Mouse (Mus musculus) intestine, postnatal 0 days (tissue): ENCODE measurements around the gene Abcd3. TPM values are rescaled to one million over a fixed set of nuclear protein-coding genes. Genes with fewer than 3 reads are reported as not detected.

ENCODE experiments used
- ATAC-seq: fragments of 200-750 bp; cut with Nextera tagmentation; 2 replicates; pipeline ENCODE4 v1.8.0; 2017; ENCODE audit warnings: mild to moderate bottlenecking, moderate TSS enrichment, moderate library complexity
- H3K27ac ChIP-seq: fragments of 300-500 bp; sonication (generic); 2 replicates; pipeline ENCODE4 v1.5.1; 2014; ENCODE audit warnings: mild to moderate bottlenecking, low read depth, low read length, moderate library complexity
- H3K27me3 ChIP-seq: fragments of 300-500 bp; sonication (generic); replicated peaks from 2 replicates; pipeline ENCODE4 v1.6.1; 2014; ENCODE audit warnings: low read length, mixed read lengths; ENCODE audit not compliant: control insufficient read depth, insufficient read depth
- H3K36me3 ChIP-seq: fragments of 300-500 bp; sonication (generic); 2 replicates; pipeline ENCODE4 v1.6.1; 2014; ENCODE audit warnings: mild to moderate bottlenecking, moderate library complexity; ENCODE audit not compliant: control insufficient read depth, insufficient read depth
- H3K4me1 ChIP-seq: fragments of 300-500 bp; sonication (generic); replicated peaks from 2 replicates; pipeline ENCODE4 v1.6.1; 2014; ENCODE audit warnings: antibody characterized with exemption, low read length, mixed read lengths; ENCODE audit not compliant: control insufficient read depth, insufficient read depth
- H3K4me2 ChIP-seq: fragments of 300-500 bp; sonication (generic); replicated peaks from 2 replicates; pipeline ENCODE4 v1.6.1; 2014; ENCODE audit warnings: low read depth, mild to moderate bottlenecking, moderate library complexity
- H3K4me3 ChIP-seq: fragments of 300-500 bp; sonication (generic); 2 replicates; pipeline ENCODE4 v1.5.1; 2014; ENCODE audit warnings: low read depth, low read length
- H3K9ac ChIP-seq: fragments of 300-500 bp; sonication (generic); 2 replicates; pipeline ENCODE4 v1.6.1; 2014; ENCODE audit warnings: mild to moderate bottlenecking, low read depth, low read length
- H3K9me3 ChIP-seq: fragments of 300-500 bp; sonication (generic); 2 replicates; pipeline ENCODE4 v1.6.1; 2016; ENCODE audit warnings: mixed run types; ENCODE audit not compliant: control insufficient read depth
- CTCF ChIP-seq: sonication (generic); IDR thresholded peaks from 2 replicates; pipeline ENCODE4 v1.5.1; 2016; ENCODE audit warnings: low read depth, mild to moderate bottlenecking, control low read depth, antibody characterized with exemption, moderate library complexity
- WGBS: fragments of 180-500 bp; shearing (Covaris S2); extraction: QIAGEN DNeasy Blood & Tissue Kit; methylation state at CpG from one replicate; pipeline ENCODE4 v1.1.7; 2014; 5-methylcytosine and 5-hydroxymethylcytosine counted together
- polyA plus RNA-seq: library from polyadenylated mRNA; unstranded; fragments of >200 nt; fragmentation: Nextera tagmentation; extraction: Ambion mirVana; gene quantifications from 2 replicates; pipeline ENCODE4 v1.2.1, GENCODE M21; 2015

The Abcd3 gene
- polyA plus RNA-seq, 1 experiment from 2014 or later = 46.9 TPM

DNA sequence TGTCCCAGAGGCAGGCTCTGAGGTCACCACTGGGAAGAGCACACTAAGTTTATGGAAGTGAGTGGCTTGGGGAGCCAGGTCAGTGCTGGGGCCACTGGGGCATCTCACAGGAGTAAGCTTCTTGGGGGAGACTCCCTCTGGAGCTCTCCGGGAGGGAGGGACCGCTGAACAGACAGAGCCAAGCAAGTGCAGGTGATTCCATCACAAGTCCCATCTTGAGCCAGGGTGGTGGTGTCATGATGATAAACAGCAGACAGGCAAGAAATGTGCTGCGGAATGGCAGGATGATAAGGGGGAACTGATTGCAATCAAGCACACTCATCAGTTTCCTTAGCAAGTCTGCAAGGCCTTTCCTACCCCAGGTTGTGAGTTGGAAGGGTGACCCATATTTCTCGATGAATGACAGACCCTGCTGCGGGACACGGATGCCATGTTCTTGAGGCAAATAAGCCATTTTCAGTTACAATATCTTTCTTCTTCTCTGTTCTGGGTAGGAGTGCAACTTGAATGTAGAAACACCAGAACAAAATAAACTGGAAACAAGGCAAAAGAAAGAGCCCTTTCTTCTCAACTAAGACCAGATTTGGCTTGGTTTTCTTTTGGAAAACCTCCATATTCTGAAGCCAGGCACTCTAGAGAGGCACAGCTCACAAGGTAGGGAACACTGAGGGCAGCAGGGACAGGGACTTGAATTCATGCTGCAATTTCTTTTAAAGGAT lies 99.2 kb downstream of the Abcd3 start:
- Histone ChIP-seq H3K9ac (no peak overlapping the region), H3K4me3 (no peak overlapping the region), H3K4me1 (0 out of 2 replicates have a peak, but pooled peaks cover 8% of the 10 kb centered on the region), H3K27me3 (peaks cover 39% of the 10 kb centered on the region; the same call in 1 of the 2 replicates), H3K36me3 (no peaks in the 10 kb centered on the region), H3K27ac (no peak overlapping the region), H3K4me2 (no peak overlapping the region), H3K9me3 (no peaks in the 10 kb centered on the region)
- no peak for ATAC-seq
- 68% methylated on average over 6 of the region's 6 CpGs for WGBS
- TF ChIP-seq CTCF = no peak

DNA sequence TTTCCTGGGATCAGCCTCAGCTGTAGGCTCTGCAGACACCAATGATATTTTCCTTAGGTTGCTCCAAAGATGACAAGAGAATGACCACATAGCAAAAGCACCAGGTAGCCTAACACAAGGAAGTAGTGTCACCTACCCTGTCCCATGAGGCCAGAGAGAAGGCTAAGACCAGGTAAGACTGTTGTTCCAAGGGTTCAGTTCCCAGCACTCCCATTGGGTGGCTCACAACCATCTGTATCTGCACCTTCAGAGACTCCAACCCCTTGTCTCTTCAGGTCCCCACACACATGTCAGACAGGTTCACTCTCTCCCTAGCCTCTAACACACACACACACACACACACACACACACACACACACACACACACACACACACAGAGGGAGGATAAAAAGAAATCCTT lies 99.8 kb downstream of the Abcd3 start:
- Histone ChIP-seq H3K36me3 (no peaks in the 10 kb centered on the region), H3K9me3 (no peaks in the 10 kb centered on the region), H3K4me3 (no peak overlapping the region), H3K27me3 (peaks cover 41% of the 10 kb centered on the region; the same call in 1 of the 2 replicates), H3K4me1 (0 out of 2 replicates have a peak, but pooled peaks cover 8% of the 10 kb centered on the region), H3K4me2 (no peak overlapping the region), H3K27ac (no peak overlapping the region), H3K9ac (no peak overlapping the region)
- TF ChIP-seq CTCF = no peak
- no peak for ATAC-seq

DNA sequence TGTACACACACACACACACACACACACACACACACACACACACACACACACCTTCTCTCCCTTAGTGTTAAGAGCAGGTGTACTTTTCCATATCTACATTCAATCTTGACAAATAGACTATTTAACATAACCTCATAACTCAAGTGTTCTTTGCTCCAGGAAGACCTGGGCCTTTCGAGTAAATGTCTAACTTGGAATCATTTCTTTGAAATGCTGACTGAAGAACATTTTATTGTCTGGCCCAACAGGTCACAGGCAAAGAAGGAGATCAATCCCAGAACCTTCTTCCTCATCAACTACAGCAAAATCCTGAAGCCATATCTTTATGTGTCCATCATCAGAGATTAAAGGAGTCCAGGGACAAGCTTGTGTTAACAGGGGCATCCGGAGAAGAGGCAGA lies 100.6 kb downstream of the Abcd3 start:
- 46% methylated on average over 2 of the region's 2 CpGs for WGBS
- H3K9me3 ChIP-seq = no peaks in the 10 kb centered on the region
- peaks cover 38% of the 10 kb centered on the region; the same call in 1 of the 2 replicates for H3K27me3 ChIP-seq
- H3K9ac ChIP-seq = no peak overlapping the region
- H3K4me2 ChIP-seq = no peak overlapping the region
- no peak overlapping the region for H3K4me3 ChIP-seq
- peak; percentile 43 for ATAC-seq
- H3K36me3 ChIP-seq = no peaks in the 10 kb centered on the region
- no peak overlapping the region for H3K27ac ChIP-seq
- TF ChIP-seq CTCF = no peak
- 0 out of 2 replicates have a peak, but pooled peaks cover 8% of the 10 kb centered on the region for H3K4me1 ChIP-seq

DNA sequence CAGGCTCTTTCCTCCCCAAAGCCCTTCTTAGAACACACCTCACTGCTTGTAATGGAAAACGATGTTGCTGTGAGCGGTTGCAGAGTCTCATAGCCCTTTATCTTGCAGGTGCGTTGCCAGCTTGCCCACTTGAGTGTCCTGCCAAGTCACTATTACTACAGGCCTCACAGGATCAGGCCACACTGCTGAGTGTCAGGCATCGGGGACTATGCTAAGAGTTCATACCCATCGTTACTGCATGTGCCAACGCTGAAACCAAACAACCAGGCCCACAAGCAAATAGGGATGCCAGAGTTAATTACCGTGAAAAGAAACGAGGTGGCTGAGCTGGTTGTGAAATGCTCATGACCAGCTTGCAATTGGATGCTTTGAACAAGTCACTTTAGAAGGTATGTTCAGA lies 101.3 kb downstream of the Abcd3 start:
- Histone ChIP-seq H3K4me2 (no peak overlapping the region), H3K4me1 (0 out of 2 replicates have a peak, but pooled peaks cover 8% of the 10 kb centered on the region), H3K36me3 (no peaks in the 10 kb centered on the region), H3K27me3 (peaks cover 42% of the 10 kb centered on the region; the same call in 1 of the 2 replicates), H3K27ac (no peak overlapping the region), H3K9me3 (no peaks in the 10 kb centered on the region), H3K4me3 (no peak overlapping the region), H3K9ac (no peak overlapping the region)
- no peak for TF ChIP-seq CTCF
- no peak for ATAC-seq
- WGBS = 52% methylated on average over 8 of the region's 8 CpGs

DNA sequence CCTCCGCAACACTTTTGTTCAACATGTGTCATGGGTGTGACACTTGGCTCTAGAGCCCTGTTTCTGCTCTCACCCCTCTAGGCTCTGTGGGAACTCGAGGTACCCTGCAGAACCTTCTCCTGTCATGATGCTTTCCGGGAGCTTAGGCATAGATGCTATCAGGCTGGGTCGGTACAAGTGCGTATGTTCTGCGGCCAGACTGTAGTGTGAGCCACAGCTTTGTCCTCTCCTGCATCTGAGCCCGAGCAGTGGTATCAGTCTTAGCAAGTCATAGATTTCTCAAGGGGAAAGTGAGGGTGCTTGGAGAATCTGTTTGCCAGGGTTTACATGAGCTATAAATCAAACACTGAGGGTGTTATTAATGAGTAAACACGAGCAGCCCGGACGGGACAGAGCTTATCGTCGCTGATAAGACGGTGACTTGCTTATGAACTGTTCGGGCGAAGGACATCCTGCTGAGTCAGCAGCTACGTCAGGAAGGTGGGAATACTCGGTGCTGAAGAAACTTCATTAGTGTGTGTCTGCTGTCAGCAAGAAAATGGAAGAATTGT lies 101.9 kb downstream of the Abcd3 start:
- 0 out of 2 replicates have a peak, but pooled peaks cover 8% of the 10 kb centered on the region for H3K4me1 ChIP-seq
- H3K27me3 ChIP-seq = peaks cover 38% of the 10 kb centered on the region; the same call in 1 of the 2 replicates
- peak; percentile 80 for ATAC-seq
- 22% methylated on average over 17 of the region's 17 CpGs for WGBS
- no peak overlapping the region for H3K9ac ChIP-seq
- TF ChIP-seq CTCF = no peak
- H3K36me3 ChIP-seq = no peaks in the 10 kb centered on the region
- no peaks in the 10 kb centered on the region for H3K9me3 ChIP-seq
- H3K4me2 ChIP-seq = peak overlapping the region; percentile 32; the same call in 1 of the 2 replicates
- no peak overlapping the region for H3K4me3 ChIP-seq
- no peak overlapping the region for H3K27ac ChIP-seq

DNA sequence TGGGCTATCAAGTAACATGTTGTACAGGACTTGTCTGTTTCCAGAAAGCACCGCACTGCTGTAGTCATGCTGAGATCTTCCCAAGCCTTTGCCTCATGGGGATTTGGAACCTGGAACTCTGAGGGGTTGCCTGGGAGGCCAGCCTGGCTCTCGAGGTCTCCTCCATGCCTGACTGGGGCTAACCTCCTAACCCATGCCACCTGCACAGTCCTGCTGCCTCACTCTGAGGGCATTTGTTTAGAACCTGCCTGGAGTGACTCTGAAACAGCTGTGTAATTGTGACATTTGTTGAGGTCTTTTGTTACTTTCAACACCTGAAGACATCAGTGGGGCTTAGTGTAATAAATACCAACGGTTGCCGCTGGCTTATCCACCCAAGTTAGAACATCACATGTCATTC lies 102.9 kb downstream of the Abcd3 start:
- WGBS = 40% methylated on average over 4 of the region's 4 CpGs
- H3K4me2 ChIP-seq = no peak overlapping the region
- H3K4me1 ChIP-seq = 0 out of 2 replicates have a peak, but pooled peaks cover 8% of the 10 kb centered on the region
- no peaks in the 10 kb centered on the region for H3K36me3 ChIP-seq
- H3K9me3 ChIP-seq = no peaks in the 10 kb centered on the region
- TF ChIP-seq CTCF = no peak
- H3K9ac ChIP-seq = no peak overlapping the region
- no peak for ATAC-seq
- H3K27me3 ChIP-seq = peaks cover 36% of the 10 kb centered on the region; the same call in 1 of the 2 replicates
- H3K27ac ChIP-seq = no peak overlapping the region
- no peak overlapping the region for H3K4me3 ChIP-seq
